Mouse (Mus musculus) heart, postnatal 0 days (tissue): Measurements from ENCODE around the gene Ms4a7. TPM values are rescaled to one million over a fixed set of nuclear protein-coding genes. Genes with fewer than 3 reads are reported as not detected.
A peak's percentile ranks its signal among the peaks of the same experiment; 100 is the strongest.
"Not testable (repeated sequence)": the region's sequence is repeated elsewhere in the genome, so short reads cannot be mapped to it uniquely, and the experiment has no call there.

ENCODE experiments used
- ATAC-seq: fragments of 200-750 bp; cut with Nextera tagmentation; 2 replicates; pipeline ENCODE4 v1.8.0; 2017; ENCODE audit warnings: low read depth, moderate number of reproducible peaks, moderate library complexity; ENCODE audit not compliant: insufficient read depth
- DNase-seq: peaks from one replicate; pipeline ENCODE4 v3.0.0-alpha.2; 2016; ENCODE audit warnings: low spot score
- H3K27ac ChIP-seq: fragments of 300-500 bp; sonication (generic); 2 replicates; pipeline ENCODE4 v1.5.1; 2014; ENCODE audit warnings: low read depth, mild to moderate bottlenecking
- H3K27me3 ChIP-seq: fragments of 300-500 bp; sonication (generic); 2 replicates; pipeline ENCODE4 v1.6.1; 2014; ENCODE audit warnings: low read length, mixed read lengths; ENCODE audit not compliant: control insufficient read depth, insufficient read depth
- H3K36me3 ChIP-seq: fragments of 300-500 bp; sonication (generic); replicated peaks from 2 replicates; pipeline ENCODE4 v1.6.1; 2014; ENCODE audit warnings: low read length, mixed read lengths; ENCODE audit not compliant: control insufficient read depth, insufficient read depth
- H3K4me1 ChIP-seq: fragments of 300-500 bp; sonication (generic); 2 replicates; pipeline ENCODE4 v1.6.1; 2014; ENCODE audit warnings: antibody characterized with exemption; ENCODE audit not compliant: control insufficient read depth, insufficient read depth
- H3K4me2 ChIP-seq: fragments of 300-500 bp; sonication (generic); 2 replicates; pipeline ENCODE4 v1.6.1; 2014; ENCODE audit warnings: low read depth, mild to moderate bottlenecking, low read length, moderate library complexity
- H3K4me3 ChIP-seq: fragments of 300-500 bp; sonication (generic); 2 replicates; pipeline ENCODE4 v1.5.1; 2014; ENCODE audit warnings: low read depth, low read length
- H3K9ac ChIP-seq: fragments of 300-500 bp; sonication (generic); replicated peaks from 2 replicates; pipeline ENCODE4 v1.6.1; 2014; ENCODE audit warnings: low read depth, low read length, mixed read lengths
- H3K9me3 ChIP-seq: fragments of 300-500 bp; sonication (generic); replicated peaks from 2 replicates; pipeline ENCODE4 v1.6.1; 2016; ENCODE audit warnings: low read length; ENCODE audit not compliant: control insufficient read depth
- CTCF ChIP-seq: IDR thresholded peaks from 2 replicates; pipeline ENCODE4 v1.5.1; 2016; ENCODE audit warnings: antibody characterized with exemption, control low read depth, low read depth
- EP300 ChIP-seq: IDR thresholded peaks from 2 replicates; pipeline ENCODE4 v1.6.1; 2016; ENCODE audit warnings: antibody characterized with exemption, low read depth
- WGBS: fragments of 180-500 bp; shearing (Covaris S2); extraction: QIAGEN DNeasy Blood & Tissue Kit; methylation state at CpG from one replicate; pipeline ENCODE4 v1.1.7; 2014; 5-methylcytosine and 5-hydroxymethylcytosine counted together
- polyA plus RNA-seq: library from polyadenylated mRNA; unstranded; fragments of >200 nt; fragmentation: Nextera tagmentation; extraction: Ambion mirVana; gene quantifications from 2 replicates; pipeline ENCODE4 v1.2.1, GENCODE M21; 2015
- total RNA-seq: library from RNA; depleted of rRNA; stranded (reverse); fragments of >200 nt; gene quantifications from 2 replicates; pipeline ENCODE4 v1.2.3, GENCODE M21; 2014; ENCODE audit warnings: low replicate concordance

Ms4a7 gene
- total and polyA plus RNA-seq, 2 experiments from 2014 or later, result 1.9 to 5.6 TPM

DNA sequence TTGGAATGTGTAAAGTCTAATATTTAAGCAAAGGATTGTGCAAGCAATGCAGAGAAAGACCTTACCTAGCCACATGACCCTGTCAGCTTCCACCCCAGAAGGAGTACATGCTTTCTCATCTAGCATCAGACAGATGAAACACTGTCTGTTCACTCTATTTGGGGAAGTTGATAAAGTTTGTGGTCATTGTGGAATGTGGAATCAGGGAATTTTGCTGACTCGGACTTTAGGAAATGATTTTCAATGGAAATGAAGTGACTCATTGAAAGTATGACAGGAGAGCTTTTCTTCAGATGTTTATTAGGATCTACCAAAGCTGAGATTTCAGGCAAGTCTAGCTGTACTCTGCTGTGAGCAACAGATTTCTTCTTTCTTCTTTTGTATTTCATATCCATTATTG is 14.8 kb downstream of the Ms4a7 start:
- no peak overlapping the region for H3K4me3 ChIP-seq
- no peak overlapping the region for H3K27ac ChIP-seq
- no peaks in the 10 kb centered on the region for H3K36me3 ChIP-seq
- DNase-seq (no peak), ATAC-seq (no peak)
- no peak overlapping the region for H3K9ac ChIP-seq
- 65% methylated on average over 1 of the region's 1 CpGs for WGBS
- H3K4me1 ChIP-seq, result no peaks in the 10 kb centered on the region
- H3K4me2 ChIP-seq, result no peak overlapping the region
- no peaks in the 10 kb centered on the region for H3K27me3 ChIP-seq
- H3K9me3 ChIP-seq, result 0 out of 2 replicates have a peak, but pooled peaks cover 4% of the 10 kb centered on the region
- TF ChIP-seq EP300, result no peak
- TF ChIP-seq CTCF, result no peak

DNA sequence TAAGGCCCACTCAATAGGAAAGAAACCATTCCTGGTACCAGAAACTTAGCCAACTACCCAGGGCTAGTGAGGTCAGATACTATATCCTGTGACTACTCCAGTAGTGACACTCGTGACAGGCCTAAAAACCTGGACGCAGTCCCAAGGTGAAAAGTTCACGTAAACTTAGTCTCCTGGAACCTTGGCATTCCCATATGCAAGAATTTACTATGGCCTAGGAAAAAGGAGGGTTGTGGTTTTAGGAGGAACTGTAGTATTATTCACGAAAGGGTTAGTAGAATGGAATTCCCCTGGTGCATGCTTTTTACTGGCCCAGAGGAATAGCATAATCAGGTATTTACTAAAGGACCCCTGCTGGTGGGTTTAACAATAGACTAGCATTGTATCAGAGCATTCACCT is 19.2 kb downstream of the Ms4a7 start:
- H3K36me3 ChIP-seq, result no peaks in the 10 kb centered on the region
- ATAC-seq (no peak), DNase-seq (no peak)
- H3K9ac ChIP-seq, result no peak overlapping the region
- TF ChIP-seq EP300 (no peak), CTCF (no peak)
- no peak overlapping the region for H3K4me3 ChIP-seq
- H3K27ac ChIP-seq, result no peak overlapping the region
- no peaks in the 10 kb centered on the region for H3K27me3 ChIP-seq
- H3K4me1 ChIP-seq, result no peaks in the 10 kb centered on the region
- 82% methylated on average over 4 of the region's 4 CpGs for WGBS
- 0 out of 2 replicates have a peak, but pooled peaks cover 4% of the 10 kb centered on the region for H3K9me3 ChIP-seq
- H3K4me2 ChIP-seq, result no peak overlapping the region

DNA sequence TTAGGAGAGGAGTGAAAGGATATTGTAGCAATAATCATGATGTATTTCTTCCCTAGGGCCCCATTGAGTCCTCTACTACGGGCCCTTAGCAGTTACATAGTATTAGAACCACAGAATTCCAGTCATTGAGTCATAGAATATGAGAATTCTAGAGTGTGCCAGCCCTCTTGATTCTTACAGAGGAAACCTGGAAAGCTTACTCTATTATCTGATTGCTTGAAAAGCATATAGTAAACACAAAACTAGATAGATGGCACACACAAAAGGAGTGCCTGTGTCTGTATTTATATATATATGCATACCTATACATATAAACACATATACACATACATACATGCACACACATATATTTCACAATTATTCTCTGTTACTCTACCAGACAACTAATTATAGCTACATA is 21.6 kb downstream of the Ms4a7 start, which contains the start of gene Ms4a14:
Gene Ms4a14, minus strand, starts transcription at position 101 of the 400 bp plus-strand sequence.
- 54% methylated on average over 1 of the region's 1 CpGs for WGBS
- no peak for ATAC-seq

DNA sequence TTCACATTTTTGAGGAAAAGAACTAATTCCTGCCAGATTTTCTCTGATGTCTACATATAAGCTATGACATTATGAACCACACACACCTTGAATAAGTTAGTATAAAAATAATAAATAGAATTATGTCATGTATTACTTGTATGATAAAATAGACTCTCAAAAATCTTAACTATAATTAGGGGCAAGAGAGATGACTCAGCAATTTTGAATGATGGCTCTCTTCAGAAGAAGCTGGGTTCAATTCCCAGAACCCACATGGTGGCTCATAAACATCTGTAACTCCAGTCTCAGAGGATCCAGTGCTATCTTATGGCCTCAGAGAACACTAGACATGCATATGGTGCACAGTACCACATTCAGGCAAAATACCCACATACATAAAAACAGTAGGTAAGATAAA is 27.1 kb downstream of the Ms4a7 start:
- DNase-seq, result no peak
- Histone ChIP-seq H3K36me3 (no peaks in the 10 kb centered on the region), H3K4me2 (no peak overlapping the region), H3K9me3 (no peaks in the 10 kb centered on the region), H3K27ac (no peak overlapping the region), H3K4me3 (no peak overlapping the region), H3K9ac (no peak overlapping the region), H3K27me3 (no peaks in the 10 kb centered on the region), H3K4me1 (no peaks in the 10 kb centered on the region)
- TF ChIP-seq EP300 (no peak), CTCF (no peak)
- ATAC-seq, result no peak

More for the DNA sequence above, 21.6 kb downstream of the Ms4a7 start, which contains the start of gene Ms4a14:
- 0 out of 2 replicates have a peak, but pooled peaks cover 4% of the 10 kb centered on the region for H3K9me3 ChIP-seq
- H3K4me2 ChIP-seq, result no peak within 1 kb of the TSS
- H3K4me1 ChIP-seq, result no peaks in the 10 kb centered on the region
- no peak for TF ChIP-seq CTCF
- no peak for TF ChIP-seq EP300
- no peaks in the 10 kb centered on the region for H3K27me3 ChIP-seq
- no peak within 1 kb of the TSS for H3K27ac ChIP-seq
- DNase-seq, result no peak
- H3K9ac ChIP-seq, result no peak within 1 kb of the TSS
- H3K36me3 ChIP-seq, result no peaks in the 10 kb centered on the region
- H3K4me3 ChIP-seq, result no peak within 1 kb of the TSS

DNA sequence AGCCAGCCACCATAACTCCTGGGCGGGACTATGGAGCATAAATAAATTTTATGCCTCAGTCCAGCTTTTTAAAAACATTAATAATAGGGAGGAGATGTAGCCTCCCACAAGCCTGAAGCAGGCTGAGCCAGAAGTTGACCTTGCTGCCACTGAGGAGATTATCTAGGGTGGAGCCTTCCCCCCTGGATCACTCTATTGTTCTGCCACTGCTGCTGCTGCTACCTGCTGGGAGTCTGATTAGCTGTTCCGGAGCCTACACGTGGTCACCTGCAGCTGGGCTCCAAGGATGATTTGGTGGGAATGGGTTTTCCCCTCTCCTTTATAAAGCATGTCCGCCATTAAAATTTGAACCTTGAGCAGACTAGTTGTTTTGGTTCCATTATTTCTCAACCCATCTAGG is 36.4 kb downstream of the Ms4a7 start:
- not testable (repeated sequence) for H3K4me1 ChIP-seq, H3K9ac ChIP-seq

DNA sequence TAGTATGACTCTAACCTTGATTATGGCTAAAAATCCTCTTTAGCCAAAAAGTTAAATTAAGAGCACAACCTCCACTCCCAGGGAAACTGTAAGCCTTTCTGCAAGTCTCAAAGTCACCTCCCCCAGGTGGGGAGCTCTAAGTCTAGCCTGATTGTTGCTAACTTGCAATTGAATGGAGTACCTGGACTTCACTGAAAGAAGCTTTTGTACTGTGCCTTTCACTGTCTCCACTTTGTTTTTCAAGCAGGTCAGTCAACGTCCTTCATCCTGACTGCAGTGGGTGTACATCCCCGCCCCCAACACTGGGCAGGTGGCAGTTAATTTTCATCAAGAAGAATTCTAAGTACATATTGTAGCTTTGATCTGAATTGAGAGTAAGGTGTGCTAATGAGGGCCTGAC is 37.0 kb downstream of the Ms4a7 start:
- no peak for ATAC-seq
- H3K4me1 ChIP-seq, result no peaks in the 10 kb centered on the region
- H3K4me3 ChIP-seq, result no peak overlapping the region
- TF ChIP-seq CTCF (no peak), EP300 (no peak)
- 50% methylated on average over 2 of the region's 2 CpGs for WGBS
- no peaks in the 10 kb centered on the region for H3K36me3 ChIP-seq
- H3K27ac ChIP-seq, result no peak overlapping the region
- no peak overlapping the region for H3K9ac ChIP-seq
- H3K9me3 ChIP-seq, result no peaks in the 10 kb centered on the region
- no peak for DNase-seq
- H3K27me3 ChIP-seq, result no peaks in the 10 kb centered on the region
- no peak overlapping the region for H3K4me2 ChIP-seq

More for the DNA sequence above, 36.4 kb downstream of the Ms4a7 start:
- ATAC-seq, H3K4me2 ChIP-seq, DNase-seq, H3K27ac ChIP-seq, H3K36me3 ChIP-seq, H3K27me3 ChIP-seq, H3K9me3 ChIP-seq, H3K4me3 ChIP-seq: not testable (repeated sequence)
- WGBS, result 53% methylated on average over 4 of the region's 4 CpGs

DNA sequence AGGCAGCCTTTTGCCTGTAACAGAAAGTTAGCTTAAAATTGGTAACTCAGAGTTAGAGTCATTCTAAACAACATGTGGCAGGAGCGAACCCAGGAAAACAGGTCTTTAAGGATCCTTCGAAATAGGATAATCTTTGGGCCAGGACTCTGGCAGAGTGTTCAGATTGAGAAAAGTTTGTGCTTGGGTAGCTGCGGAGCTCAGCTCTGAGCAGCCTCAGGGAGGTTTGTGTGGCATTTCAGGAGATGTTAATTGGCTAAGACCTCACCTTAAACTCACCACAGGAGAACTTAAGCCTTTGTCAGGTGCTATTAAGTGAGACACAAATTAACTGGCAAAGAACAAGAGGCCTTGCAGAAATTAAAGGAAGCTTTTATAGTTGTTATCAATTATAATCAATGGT is 42.3 kb downstream of the Ms4a7 start:
- not testable (repeated sequence) for H3K4me1 ChIP-seq, H3K36me3 ChIP-seq, H3K27ac ChIP-seq, ATAC-seq, H3K9ac ChIP-seq, DNase-seq, H3K27me3 ChIP-seq, H3K9me3 ChIP-seq
- 8% methylated on average over 3 of the region's 3 CpGs for WGBS
- Histone ChIP-seq H3K4me2 (peak overlapping the region; percentile 69), H3K4me3 (peak overlapping the region; percentile 55; the same call in 1 of the 2 replicates)
